Mouse (Mus musculus) heart, postnatal 0 days (tissue): ENCODE measurements at regions not wholly inside any gene's neighbourhood (a gene's known extent, or its start where the extent isn't known, plus 50 kb on each side); places are given as distances from the start of the nearest gene placed in this dataset.

Experiments used
- CTCF ChIP-seq: IDR thresholded peaks from 2 replicates; pipeline ENCODE4 v1.5.1; 2016; ENCODE audit warnings: antibody characterized with exemption, control low read depth, low read depth
- EP300 ChIP-seq: IDR thresholded peaks from 2 replicates; pipeline ENCODE4 v1.6.1; 2016; ENCODE audit warnings: antibody characterized with exemption, low read depth

GRCm38 (mm10) chr14:17606018-17606417 is 54.0 kb upstream of the Thrb start:
- TF ChIP-seq CTCF (no peak), EP300 (no peak)
